Mouse (Mus musculus) B cell, adult 2 months (primary cell): ENCODE results near the gene Trim25.
A peak's percentile ranks its signal among the peaks of the same experiment; 100 is the strongest.

Source experiments
- DNase-seq, 2 experiments: peaks; one replicate each; pipeline ENCODE4 v3.0.0; 2022

Trim25 gene

GRCm38 (mm10) chr11:89066750-89067149 is 67.6 kb downstream of the Trim25 start, which contains the start of gene Dgke:
Gene Dgke, minus strand, starts transcription at chr11:89066850.
- DNase-seq: no peak

- no peak for DNase-seq
Observed at GRCm38 (mm10) chr11:89067301-89067822, 68.2 kb downstream of the Trim25 start.

GRCm38 (mm10) chr11:89067871-89068490 is 68.8 kb downstream of the Trim25 start:
- DNase-seq: no peak

- DNase-seq: no peak
Observed at GRCm38 (mm10) chr11:89068649-89069048, 69.5 kb downstream of the Trim25 start.

GRCm38 (mm10) chr11:89069303-89069702 is 70.1 kb downstream of the Trim25 start:
- peak; percentile 84 to 86 for DNase-seq
